Mouse (Mus musculus) brain, embryonic 14.5 days (tissue): ENCODE data around the gene Slbp.

Experiments used
- CTCF ChIP-seq: fragments of 200-500 bp; IDR thresholded peaks from 2 replicates; pipeline ENCODE4 v1.5.1; 2012; ENCODE audit warnings: inconsistent platforms, mild to moderate bottlenecking, moderate library complexity, borderline replicate concordance; ENCODE audit not compliant: insufficient read depth, insufficient read length; ENCODE audit errors: extremely low read depth
- POLR2A ChIP-seq: fragments of 200-500 bp; IDR thresholded peaks from 2 replicates; pipeline ENCODE4 v1.6.1; 2012; ENCODE audit warnings: mild to moderate bottlenecking, inconsistent platforms, borderline replicate concordance; ENCODE audit not compliant: poor library complexity, insufficient read depth, insufficient read length, severe bottlenecking; ENCODE audit errors: extremely low read depth

DNA sequence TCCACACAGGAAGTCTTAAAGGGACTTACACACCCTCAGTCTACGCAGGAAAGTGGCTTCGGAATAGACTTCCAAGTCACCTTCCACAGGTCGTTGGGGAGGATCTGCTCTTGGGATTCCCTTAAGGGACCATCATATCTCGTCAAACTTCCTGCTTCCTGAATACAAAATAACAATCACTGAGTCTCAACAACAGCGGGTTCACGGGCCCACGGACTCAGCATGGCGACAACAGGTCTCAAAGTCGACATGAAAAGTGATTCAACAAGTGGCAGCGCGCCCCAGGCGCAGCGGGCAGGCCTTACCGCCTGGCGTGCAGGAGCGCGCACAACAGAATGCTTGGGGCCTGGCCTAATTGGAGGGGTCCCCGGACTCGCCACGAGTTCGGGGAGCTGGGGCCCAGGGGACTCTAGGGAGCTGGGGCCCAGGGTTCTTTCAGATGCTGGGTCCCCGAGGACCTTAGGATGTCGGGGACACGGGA is 23.5 kb downstream of the Slbp start:
- no peak for TF ChIP-seq CTCF
- TF ChIP-seq POLR2A, result no peak
